Mouse (Mus musculus) ES-E14 (cell line): ENCODE data around the gene Reep1. TPM values are rescaled to one million over a fixed set of nuclear protein-coding genes. Genes with fewer than 3 reads are reported as not detected.

Source experiments
- DNase-seq: peaks from one replicate; pipeline ENCODE4 v3.0.0-alpha.2; 2013; ENCODE audit warnings: low read depth, low spot score
- H3K27ac ChIP-seq: 2 replicates; pipeline ENCODE4 v1.5.1; 2012; ENCODE audit warnings: low read depth, mild to moderate bottlenecking, low read length, moderate library complexity, mixed read lengths; ENCODE audit not compliant: poor library complexity, insufficient read depth, severe bottlenecking
- H3K36me3 ChIP-seq: 2 replicates; pipeline ENCODE4 v1.6.1; 2012; ENCODE audit warnings: mild to moderate bottlenecking, low read length, moderate library complexity, mixed read lengths; ENCODE audit not compliant: control insufficient read depth, poor library complexity, insufficient read depth, severe bottlenecking
- H3K4me1 ChIP-seq, 2 experiments: fragments of 150-350 bp in 1 of 2; sonication (generic) in 1 of 2; 2 replicates each; pipeline ENCODE4 v1.6.1; 2012; ENCODE audit warnings: low read length in 2 of 2, mild to moderate bottlenecking in 1 of 2, mixed read lengths in 1 of 2; ENCODE audit not compliant: control insufficient read depth in 2 of 2, insufficient read depth in 2 of 2, poor library complexity in 1 of 2
- H3K4me3 ChIP-seq, 2 experiments: fragments of 150-350 bp in 1 of 2; sonication (generic) in 1 of 2; 2 replicates each; pipeline ENCODE4 v1.5.1; 2012; ENCODE audit warnings: low read length in 2 of 2, low read depth in 1 of 2, mild to moderate bottlenecking in 1 of 2, mixed read lengths in 1 of 2; ENCODE audit not compliant: insufficient read depth in 1 of 2, poor library complexity in 1 of 2, severe bottlenecking in 1 of 2
- H3K9ac ChIP-seq: 2 replicates; pipeline ENCODE4 v1.6.1; 2012; ENCODE audit warnings: low read depth, mild to moderate bottlenecking, low read length, mixed read lengths; ENCODE audit not compliant: poor library complexity, insufficient read depth, severe bottlenecking
- H3K9me3 ChIP-seq: fragments of 150-350 bp; sonication (generic); 2 replicates; pipeline ENCODE4 v1.6.1; 2012; ENCODE audit warnings: low read depth, mild to moderate bottlenecking, low read length; ENCODE audit not compliant: control insufficient read depth, insufficient read depth
- CHD2 ChIP-seq: IDR thresholded peaks from 2 replicates; pipeline ENCODE4 v1.6.1; 2014; ENCODE audit warnings: mild to moderate bottlenecking, low read depth, low read length, inconsistent platforms
- HCFC1 ChIP-seq: IDR thresholded peaks from 2 replicates; pipeline ENCODE4 v1.6.1; 2012; ENCODE audit warnings: low read length, inconsistent platforms, borderline replicate concordance; ENCODE audit not compliant: insufficient read depth
- MAFK ChIP-seq: IDR thresholded peaks from 2 replicates; pipeline ENCODE4 v1.6.1; 2014; ENCODE audit warnings: mild to moderate bottlenecking, low read depth, low read length, inconsistent platforms; ENCODE audit not compliant: insufficient read depth
- ZC3H11A ChIP-seq: IDR thresholded peaks from 2 replicates; pipeline ENCODE4 v1.6.1; 2012; ENCODE audit warnings: low read depth, mild to moderate bottlenecking, inconsistent platforms, low read length, borderline replicate concordance
- ZNF384 ChIP-seq: IDR thresholded peaks from 2 replicates; pipeline ENCODE4 v1.6.1; 2012; ENCODE audit warnings: low read depth, low read length, inconsistent platforms
- in situ Hi-C, 2 experiments: fragments of 600-800 bp; cut with MboI; formaldehyde crosslinking; loops; one replicate each; pipeline ENCODE4 v1.15.1; 2025; ENCODE audit warnings: low sequenced_read_pairs in 2 of 2, inconsistent platforms in 1 of 2; ENCODE audit not compliant: unreplicated experiment in 2 of 2
- total RNA-seq: library from RNA; depleted of rRNA; stranded (reverse); fragments of 300-350 nt; gene quantifications from 2 replicates; pipeline ENCODE4 v1.2.3, GENCODE M21; 2012

Gene Reep1
- total RNA-seq, 1 experiment: 8.9 TPM

DNA sequence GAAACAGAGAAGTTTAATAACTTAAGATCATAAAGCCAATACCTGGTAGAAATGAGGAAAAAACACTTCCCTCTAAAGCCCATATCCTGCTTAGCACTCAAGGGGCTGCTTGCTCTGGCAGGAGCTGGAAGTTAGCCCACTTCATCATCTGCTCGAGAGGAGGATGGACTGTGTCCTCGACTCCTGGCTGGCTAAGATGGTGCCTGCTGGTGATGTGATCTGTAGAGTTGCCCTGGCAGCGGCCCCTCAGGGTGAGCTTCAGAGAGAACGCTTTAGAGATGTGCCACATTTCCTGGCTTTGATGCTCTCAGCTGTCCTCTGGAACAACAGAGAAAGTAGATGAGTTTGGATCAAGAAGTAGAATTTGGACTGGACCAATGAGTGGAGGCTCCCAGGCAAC is 31.2 kb downstream of the Reep1 start:
- no peak overlapping the region for H3K27ac ChIP-seq
- H3K4me3 ChIP-seq: no peak overlapping the region
- TF ChIP-seq HCFC1 (no peak), MAFK (no peak), ZNF384 (no peak), ZC3H11A (no peak), CHD2 (no peak)
- in situ Hi-C loops: no loop called here
- H3K9ac ChIP-seq: no peak overlapping the region
- no peaks in the 10 kb centered on the region for H3K9me3 ChIP-seq
- DNase-seq: no peak
- 0 out of 4 replicates have a peak, but pooled peaks cover 0 to 4% of the 10 kb centered on the region in 2 experiments for H3K4me1 ChIP-seq
- H3K36me3 ChIP-seq: no peaks in the 10 kb centered on the region

GRCm38 (mm10) chr6:71740921-71741320 is 33.6 kb downstream of the Reep1 start:
- no peak overlapping the region for H3K4me3 ChIP-seq
- no peak for DNase-seq
- in situ Hi-C loops: no loop called here
- H3K9ac ChIP-seq: no peak overlapping the region
- no peaks in the 10 kb centered on the region for H3K36me3 ChIP-seq
- H3K4me1 ChIP-seq: 0 out of 4 replicates have a peak, but pooled peaks cover 0 to under 1% of the 10 kb centered on the region in 2 experiments
- H3K9me3 ChIP-seq: no peaks in the 10 kb centered on the region
- H3K27ac ChIP-seq: no peak overlapping the region
- TF ChIP-seq HCFC1: no peak
- TF ChIP-seq ZNF384: no peak
- TF ChIP-seq CHD2: no peak
- no peak for TF ChIP-seq MAFK
- no peak for TF ChIP-seq ZC3H11A

DNA sequence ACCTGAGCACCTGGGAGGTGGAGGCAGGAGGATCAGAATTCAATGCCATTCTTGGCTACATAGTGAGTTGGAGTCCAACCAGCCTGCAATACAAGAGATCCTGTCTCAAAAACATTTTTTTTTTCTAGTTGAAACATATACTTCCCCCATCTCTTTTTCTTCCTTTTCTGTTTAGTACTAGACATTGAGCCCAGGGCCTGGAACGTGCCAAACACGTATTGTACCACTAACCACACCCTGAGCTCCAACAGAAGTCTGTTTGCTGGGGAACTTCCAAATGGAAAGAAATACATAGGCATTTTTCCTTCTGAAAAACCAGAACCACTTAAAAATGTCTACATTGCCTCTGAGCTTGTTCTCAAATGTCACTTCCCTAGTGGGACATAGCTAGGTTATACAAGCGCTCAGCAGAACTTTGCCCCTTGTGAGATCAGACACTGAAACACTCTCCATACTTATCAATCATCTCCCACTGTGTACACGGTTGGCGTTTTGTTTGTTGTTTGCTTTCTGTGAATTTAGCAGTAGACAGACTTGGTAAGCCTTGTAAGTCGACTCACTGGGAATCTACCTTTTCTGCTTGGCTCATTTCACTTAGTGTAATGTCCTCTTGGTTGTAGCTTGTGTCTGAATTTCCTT is 34.8 kb downstream of the Reep1 start:
- H3K9me3 ChIP-seq: no peaks in the 10 kb centered on the region
- no peaks in the 10 kb centered on the region for H3K36me3 ChIP-seq
- in situ Hi-C loops: no loop called here
- H3K4me1 ChIP-seq: no peaks in the 10 kb centered on the region
- TF ChIP-seq ZNF384 (no peak), CHD2 (no peak), MAFK (no peak), HCFC1 (no peak), ZC3H11A (no peak)
- H3K9ac ChIP-seq: no peak overlapping the region
- no peak overlapping the region for H3K27ac ChIP-seq
- DNase-seq: no peak
- no peak overlapping the region for H3K4me3 ChIP-seq

- Histone ChIP-seq H3K4me3 (no peak overlapping the region), H3K9ac (no peak overlapping the region), H3K27ac (no peak overlapping the region), H3K36me3 (no peaks in the 10 kb centered on the region), H3K9me3 (no peaks in the 10 kb centered on the region), H3K4me1 (no peaks in the 10 kb centered on the region)
- no peak for DNase-seq
- in situ Hi-C loops: no loop called here
- no peak for TF ChIP-seq ZC3H11A
- TF ChIP-seq HCFC1: no peak
- TF ChIP-seq CHD2: no peak
- no peak for TF ChIP-seq MAFK
- no peak for TF ChIP-seq ZNF384
Measured at GRCm38 (mm10) chr6:71744934-71745333, 37.6 kb downstream of the Reep1 start.
